Mouse (Mus musculus): ENCODE measurements around the gene Trim14.
A peak's percentile ranks its signal among the peaks of the same experiment; 100 is the strongest.

Gene Trim14

DNA sequence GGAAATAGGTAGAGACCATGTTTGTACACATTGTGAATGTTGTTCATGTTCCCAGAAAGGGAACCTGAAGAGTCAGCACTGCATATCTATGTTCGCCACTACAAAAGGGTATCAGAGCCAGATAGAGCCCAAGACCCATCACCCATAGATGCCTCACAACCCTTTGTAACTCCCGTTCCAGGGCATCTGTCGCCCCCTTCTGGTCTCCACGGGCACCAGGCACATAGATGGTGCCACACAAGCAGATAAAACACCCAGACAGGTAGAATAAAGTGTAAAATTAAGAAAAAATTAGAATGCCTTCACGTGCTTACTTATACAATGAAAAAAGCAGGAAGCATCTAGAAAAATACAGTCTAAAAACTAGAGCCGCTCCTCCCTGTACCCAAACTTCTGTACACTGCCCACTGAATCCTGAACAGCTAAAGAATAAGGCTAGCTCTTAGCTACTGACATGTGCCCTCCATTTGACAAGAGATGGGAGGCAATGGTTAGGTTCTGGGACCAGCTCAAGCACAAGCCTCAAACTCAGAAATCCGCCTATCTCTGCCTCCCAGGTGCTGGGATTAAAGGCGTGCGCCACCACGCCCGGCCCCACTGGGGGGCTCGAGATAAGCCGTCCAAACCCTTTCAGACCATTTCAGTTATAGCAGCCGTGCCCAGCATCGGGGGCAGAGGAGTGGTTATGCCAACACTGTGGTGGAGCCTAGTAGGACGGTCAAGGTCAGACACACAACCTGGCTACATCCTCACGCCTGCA lies 9.0 kb downstream of the Trim14 start:
- no peak for DNase-seq

DNA sequence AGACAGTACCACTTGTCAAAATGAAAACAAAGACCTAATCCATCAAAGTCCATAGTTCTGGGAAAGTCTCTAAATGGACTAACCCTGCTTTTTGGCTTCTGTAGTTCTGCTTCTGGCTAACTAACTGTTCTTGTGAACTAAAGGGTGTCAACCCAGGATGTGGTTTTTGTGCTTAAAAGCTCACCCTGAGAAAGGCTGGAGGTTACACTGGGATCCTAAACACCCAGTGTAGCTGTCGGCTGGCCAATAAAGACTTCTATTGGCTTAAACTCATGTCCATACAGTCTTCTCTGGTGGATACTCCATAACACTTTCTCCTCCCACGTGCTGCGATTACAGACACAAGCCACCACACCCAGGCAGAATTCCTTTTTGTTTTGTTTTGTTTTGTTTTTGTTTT lies 9.7 kb downstream of the Trim14 start:
- DNase-seq, result no peak

DNA sequence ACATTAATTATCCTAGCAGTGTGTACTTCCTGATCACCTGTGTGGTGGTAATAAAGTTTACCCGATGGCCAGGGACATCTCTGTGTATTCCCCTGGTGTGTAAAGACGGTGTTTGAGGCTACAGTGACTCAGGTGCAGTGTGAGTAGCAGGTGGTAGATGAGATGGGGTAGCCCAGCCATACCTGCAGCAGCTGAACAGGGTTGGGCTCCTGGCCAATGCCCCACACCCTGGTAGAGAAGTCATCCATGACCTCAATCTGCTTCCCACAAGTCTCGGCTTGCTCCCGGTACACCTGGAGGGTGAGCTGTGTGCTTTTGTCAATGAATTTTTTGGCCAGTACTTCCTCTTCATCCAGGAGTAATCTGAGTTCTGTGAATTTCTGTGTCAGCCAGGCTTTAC lies 12.6 kb downstream of the Trim14 start:
- no peak for DNase-seq

DNA sequence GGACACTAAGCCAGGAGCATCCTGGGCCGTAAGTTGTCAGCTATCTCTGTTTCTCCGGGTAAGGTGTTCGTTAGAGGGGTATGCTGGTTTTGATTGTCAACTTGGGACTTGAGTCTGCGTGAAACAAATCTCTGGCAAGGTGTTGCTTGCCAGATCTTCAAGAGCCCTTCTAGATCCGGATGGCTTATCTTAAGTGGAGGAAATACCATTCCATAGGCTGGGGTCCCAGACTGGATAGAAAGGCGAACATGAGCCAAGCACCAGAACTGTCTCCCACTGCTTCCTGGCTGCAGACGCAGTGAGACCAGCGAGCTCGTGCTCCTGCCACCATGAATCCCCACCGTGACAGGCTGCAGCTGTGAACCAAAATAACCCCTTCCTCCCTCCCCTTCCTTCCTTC lies 14.5 kb downstream of the Trim14 start:
- peak; percentile 61 for DNase-seq

- no peak for DNase-seq
Measured at GRCm38 (mm10) chr4:46520491-46520890, 15.4 kb downstream of the Trim14 start.

- DNase-seq, result peak; percentile 96
Measured at GRCm38 (mm10) chr4:46507736-46508460, 28.0 kb downstream of the Trim14 start.

DNA sequence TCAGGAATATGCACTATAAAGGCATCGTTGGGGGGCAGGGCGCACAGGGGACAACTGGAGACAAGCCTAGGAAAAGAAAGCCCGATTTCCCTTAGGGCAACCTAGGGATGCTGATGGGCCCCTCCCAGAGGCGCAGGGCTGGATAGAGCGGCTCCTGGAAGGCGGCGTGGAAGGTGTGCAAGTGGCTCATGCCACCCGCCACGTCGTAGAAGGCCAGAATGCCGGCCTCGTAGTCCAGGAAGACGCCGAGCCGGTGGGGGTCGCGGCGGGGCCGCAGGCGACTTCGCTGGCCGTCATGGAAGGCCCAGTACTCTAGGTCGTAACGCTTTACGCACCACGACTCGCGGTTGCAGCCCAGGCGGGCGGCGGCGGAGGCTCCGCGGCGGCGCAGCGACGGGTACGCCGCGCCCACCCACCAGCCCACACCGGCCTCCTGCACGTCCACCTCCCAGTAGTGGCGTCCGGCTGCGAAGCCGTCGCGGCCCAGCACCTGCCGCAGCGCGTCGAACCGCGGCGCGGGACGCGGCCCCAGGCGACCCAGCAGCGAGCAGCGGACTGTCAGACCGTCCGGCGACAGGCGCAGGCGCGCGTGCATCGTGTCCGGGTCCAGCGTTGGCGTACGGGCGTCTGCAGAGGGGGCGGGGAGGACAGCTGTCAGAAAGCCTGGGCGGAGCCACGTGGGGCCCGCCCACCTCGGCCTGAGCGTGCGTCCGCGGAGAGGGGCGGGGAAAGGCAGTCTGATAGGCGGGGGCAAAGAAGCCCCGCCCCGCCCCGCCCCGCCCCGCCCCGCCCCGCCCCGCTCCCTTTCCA lies 28.9 kb downstream of the Trim14 start:
- DNase-seq, result peak; percentile 99

GRCm38 (mm10) chr4:46505361-46506057 lies 30.4 kb downstream of the Trim14 start:
- no peak for DNase-seq

DNA sequence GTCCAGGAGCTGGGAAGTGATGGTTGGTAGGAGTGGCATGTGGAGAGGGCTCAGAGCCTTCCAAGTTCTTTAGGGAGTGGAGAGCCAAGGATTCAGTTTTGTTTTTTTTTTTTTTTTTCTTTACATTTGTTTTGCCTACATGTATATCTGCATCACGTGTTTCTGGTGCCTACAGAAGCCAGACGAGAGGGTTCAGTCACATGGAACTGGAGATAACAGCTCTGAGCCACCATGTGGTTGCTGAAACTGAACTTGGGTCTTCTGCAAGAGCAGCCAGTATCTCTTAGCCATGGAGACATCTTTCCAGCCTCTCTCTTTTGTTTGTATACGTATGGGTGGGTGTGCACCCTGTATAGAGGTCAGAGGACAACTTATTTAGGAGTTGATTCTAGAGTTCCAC lies 32.1 kb downstream of the Trim14 start:
- no peak for DNase-seq

GRCm38 (mm10) chr4:46502606-46503502 lies 33.1 kb downstream of the Trim14 start:
- DNase-seq, result no peak

GRCm38 (mm10) chr4:46498976-46499375 lies 37.0 kb downstream of the Trim14 start:
- peak; percentile 45 for DNase-seq

GRCm38 (mm10) chr4:46498511-46498910 lies 37.4 kb downstream of the Trim14 start:
- peak; percentile 7 for DNase-seq

DNA sequence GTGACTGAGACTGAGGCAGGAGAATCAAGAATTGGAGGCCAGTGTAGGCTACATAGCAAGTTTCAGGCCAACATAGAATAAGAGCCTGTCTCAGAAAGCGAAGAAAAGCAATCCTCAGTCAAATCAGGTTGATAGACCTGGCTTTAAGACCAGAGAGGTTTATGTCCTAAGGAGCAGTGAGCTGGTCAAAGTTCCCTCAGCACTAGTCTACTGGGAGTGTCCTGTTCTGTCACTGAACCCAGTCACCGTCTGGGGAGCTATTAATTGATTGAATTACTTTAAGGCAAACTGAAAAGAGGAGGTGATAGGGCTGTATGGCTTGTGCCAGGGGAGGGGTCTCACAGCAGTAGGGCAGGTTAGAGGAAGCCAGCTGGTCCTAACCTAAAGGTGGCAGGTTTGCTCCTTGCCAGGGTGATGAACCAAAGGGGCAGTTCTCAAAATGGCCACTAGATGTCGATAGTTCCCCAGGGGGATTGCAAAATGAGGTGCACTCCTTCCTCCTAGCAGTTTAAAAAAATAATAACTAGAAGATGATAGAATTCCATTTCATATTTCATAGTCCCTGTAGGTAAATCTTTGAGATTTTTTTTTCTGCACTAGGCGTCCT lies 38.6 kb downstream of the Trim14 start:
- peak; percentile 86 for DNase-seq

GRCm38 (mm10) chr4:46495543-46495942 lies 40.4 kb downstream of the Trim14 start:
- DNase-seq, result no peak

- no peak for DNase-seq
Measured at GRCm38 (mm10) chr4:46493071-46493470, 42.9 kb downstream of the Trim14 start.

GRCm38 (mm10) chr4:46489028-46489925 lies 46.7 kb downstream of the Trim14 start, which contains the start of gene Nans:
TSS of gene Nans (plus strand) at chr4:46489248.
- DNase-seq, result peak; percentile 98

DNA sequence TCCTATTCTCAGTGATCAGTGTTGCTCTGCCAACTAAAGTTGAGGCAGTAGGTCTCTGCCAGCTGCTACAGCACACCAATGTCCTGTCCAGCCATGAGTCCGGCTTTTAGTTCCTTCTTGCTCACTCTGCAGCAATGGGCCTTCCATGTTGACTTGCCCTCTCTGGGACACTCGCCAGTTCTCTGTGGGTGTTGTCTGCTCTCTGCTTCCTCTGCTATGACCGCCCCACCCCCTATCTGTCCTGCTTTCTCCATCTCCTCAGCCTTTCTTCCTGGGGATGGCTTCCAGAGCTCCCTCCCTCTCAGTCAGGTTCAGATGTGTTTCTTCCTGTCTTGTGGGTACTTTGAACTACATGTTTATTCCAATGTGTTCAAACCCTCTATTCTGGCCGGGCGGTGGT lies 48.6 kb downstream of the Trim14 start:
- peak; percentile 94 for DNase-seq

DNA sequence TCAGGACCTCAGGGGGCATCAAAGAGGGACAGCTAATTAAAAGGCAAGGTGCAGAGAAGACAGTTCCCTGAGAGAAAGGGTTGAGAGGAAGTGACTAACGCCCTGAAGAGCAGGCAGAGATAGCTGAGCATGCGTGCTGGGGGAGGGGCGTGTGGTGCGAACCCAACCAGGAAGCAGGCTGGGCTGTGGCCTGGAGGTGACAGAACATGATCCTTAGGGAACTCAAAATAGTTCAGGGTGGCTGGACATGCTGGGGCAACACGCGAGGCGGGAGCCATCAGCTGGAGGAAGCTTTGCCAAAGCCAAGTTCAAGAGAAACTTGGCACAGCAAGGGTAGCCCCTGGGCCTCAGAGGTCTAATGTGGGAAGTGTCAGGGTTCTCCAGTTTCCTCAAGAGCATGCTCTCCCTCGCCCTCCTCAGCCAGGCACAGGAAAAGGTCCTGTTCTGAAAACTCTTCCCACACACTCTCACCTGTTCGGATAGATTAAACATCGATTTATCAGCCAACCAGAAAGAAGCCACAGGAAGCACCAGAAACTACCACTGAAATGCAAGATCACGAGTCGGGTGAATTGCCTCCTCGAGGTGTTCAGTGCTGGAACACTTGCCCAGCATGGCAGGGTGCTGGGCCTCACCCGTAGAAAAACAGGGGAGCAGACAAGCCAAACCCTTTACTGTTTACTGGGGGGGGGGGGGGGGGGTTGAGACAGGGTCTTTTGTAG lies 50.1 kb downstream of the Trim14 start:
- DNase-seq, result peak; percentile 94

DNA sequence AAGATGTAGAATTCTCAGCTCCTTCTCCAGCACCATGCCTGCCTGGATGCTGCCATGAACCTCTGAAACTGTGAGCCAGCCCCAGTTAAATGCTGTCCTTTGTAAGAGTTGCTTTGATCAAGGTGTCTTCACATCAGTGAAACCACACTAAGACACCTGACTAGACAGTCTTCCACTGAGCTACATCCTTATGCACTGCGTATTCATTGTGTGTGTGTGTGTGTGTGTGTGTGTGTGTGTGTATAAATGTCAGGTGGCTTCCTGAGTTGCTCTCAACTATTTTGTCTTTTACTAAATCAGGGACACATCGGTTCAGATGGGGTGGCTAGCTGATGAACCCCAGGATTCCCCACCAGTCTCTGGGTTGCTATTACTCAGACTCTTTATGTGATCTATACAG lies 56.9 kb downstream of the Trim14 start:
- no peak for DNase-seq
